Comparison of ENCODE assay signal across 17 mouse cellular contexts in genomic region chr1:67049600-67049999, GRCm38 (mm10). TPM values are rescaled to one million over a fixed set of nuclear protein-coding genes. Genes with fewer than 3 reads are reported as not detected.
DNase-seq lines count a peak whose midpoint lies in the region; ATAC-seq and TF ChIP-seq lines count a peak whose summit lies in the region.
"Had no signal": no experiment of that assay in that cellular context is flagged by ENCODE, and none has a peak within 500 bp of the region (broad histone marks: within the 10 kb centered on the region; RNA-seq: fewer than 3 reads in every experiment).

No protein-coding gene starts in this region.

- H3K4me1 ChIP-seq in hindbrain, embryonic 14.5 days (replicated peaks; ENCODE audit: control insufficient read depth, insufficient read depth, low read length), result no peaks in the 10 kb centered on the region
- no peaks in the 10 kb centered on the region for H3K4me1 ChIP-seq in hindbrain, embryonic 12.5 days
- H3K4me1 ChIP-seq in stomach, embryonic 15.5 days, result no peaks in the 10 kb centered on the region
- H3K4me1 ChIP-seq in stomach, postnatal 0 days (replicated peaks; ENCODE audit: control insufficient read depth, insufficient read depth), result no peaks in the 10 kb centered on the region
- H3K4me1 ChIP-seq in stomach, embryonic 16.5 days (ENCODE audit: control insufficient read depth, insufficient read depth, low read length), result no peaks in the 10 kb centered on the region
- H3K4me1 ChIP-seq: intestine, embryonic 15.5 days; midbrain, embryonic 15.5 days had no signal

- no peak for TF ChIP-seq EP300 in stomach, postnatal 0 days (optimal IDR thresholded peaks at IDR 0.05)

- no peak for TF ChIP-seq CTCF in stomach, postnatal 0 days (IDR thresholded peaks at IDR 0.05; ENCODE audit: low read depth)

- no peak overlapping the region for H3K9ac ChIP-seq in hindbrain, embryonic 14.5 days
- H3K9ac ChIP-seq in hindbrain, embryonic 12.5 days, result no peak overlapping the region
- H3K9ac ChIP-seq in stomach, embryonic 15.5 days, result no peak overlapping the region
- H3K9ac ChIP-seq in stomach, postnatal 0 days (ENCODE audit: low read length), result no peak overlapping the region
- no peak overlapping the region for H3K9ac ChIP-seq in stomach, embryonic 16.5 days (ENCODE audit: low read length)
- H3K9ac ChIP-seq: forebrain, postnatal 0 days; intestine, embryonic 15.5 days; midbrain, embryonic 15.5 days had no signal

- peak overlapping the region; percentile 32; the same call in 1 of the 2 replicates for H3K27ac ChIP-seq in hindbrain, embryonic 14.5 days
- H3K27ac ChIP-seq in hindbrain, embryonic 12.5 days, result no peak overlapping the region
- 0 out of 2 replicates have a peak overlapping the region, but pooled peaks have one; percentile 22 for H3K27ac ChIP-seq in stomach, embryonic 15.5 days
- H3K27ac ChIP-seq in stomach, postnatal 0 days (replicated peaks), result no peak overlapping the region
- H3K27ac ChIP-seq in stomach, embryonic 16.5 days (ENCODE audit: low read length), result peak overlapping the region; percentile 7; the same call in 1 of the 2 replicates
- H3K27ac ChIP-seq: gastrocnemius, adult 2 months; intestine, embryonic 15.5 days; midbrain, embryonic 15.5 days had no signal

- H3K27me3 ChIP-seq in hindbrain, embryonic 14.5 days (ENCODE audit: control insufficient read depth, insufficient read depth, low read length), result no peaks in the 10 kb centered on the region
- H3K27me3 ChIP-seq in hindbrain, embryonic 12.5 days, result no peaks in the 10 kb centered on the region
- H3K27me3 ChIP-seq in stomach, embryonic 15.5 days (replicated peaks), result no peaks in the 10 kb centered on the region
- H3K27me3 ChIP-seq in stomach, postnatal 0 days (ENCODE audit: control insufficient read depth, insufficient read depth, low read length), result no peaks in the 10 kb centered on the region
- no peaks in the 10 kb centered on the region for H3K27me3 ChIP-seq in stomach, embryonic 16.5 days (ENCODE audit: control insufficient read depth, insufficient read depth, low read length)
- H3K27me3 ChIP-seq: intestine, embryonic 15.5 days; midbrain, embryonic 15.5 days had no signal

- intact Hi-C loops in left cerebral cortex, postnatal 25 days (cut with DNase I), result no loop called here

- ATAC-seq in hindbrain, embryonic 14.5 days (ENCODE audit: low FRiP score), result no peak
- no peak for ATAC-seq in hindbrain, embryonic 12.5 days (ENCODE audit: low FRiP score)
- no peak for ATAC-seq in stomach, embryonic 15.5 days (ENCODE audit: insufficient read depth, low FRiP score, low read depth)
- no peak for ATAC-seq in stomach, postnatal 0 days (ENCODE audit: low FRiP score, low TSS enrichment)
- no peak for ATAC-seq in stomach, embryonic 16.5 days (ENCODE audit: insufficient read depth, low FRiP score)
- ATAC-seq: forebrain, postnatal 0 days; intestine, embryonic 15.5 days; midbrain, embryonic 15.5 days had no signal

- WGBS in hindbrain, embryonic 14.5 days, result 75% methylated on average over 1 of the region's 1 CpGs
- 73% methylated on average over 1 of the region's 1 CpGs for WGBS in hindbrain, embryonic 12.5 days
- WGBS in stomach, embryonic 15.5 days, result 35% methylated on average over 1 of the region's 1 CpGs
- 35% methylated on average over 1 of the region's 1 CpGs for WGBS in stomach, postnatal 0 days
- 46% methylated on average over 1 of the region's 1 CpGs for WGBS in stomach, embryonic 16.5 days

- DNase-seq in heart, adult 18-20 months, result peak; percentile 30 to 40
- DNase-seq in heart, adult 11 months, result no peak
- no peak for DNase-seq in hindbrain, embryonic 14.5 days (ENCODE audit: low spot score)
- no peak for DNase-seq in stomach, postnatal 0 days (ENCODE audit: low spot score)
- DNase-seq in left cerebral cortex, postnatal 25 days (ENCODE audit: low spot score in 2 of 2), result no peak
- DNase-seq: cerebellum, postnatal 10 days; forebrain, postnatal 0 days; gastrocnemius, adult 2 months; kidney, postnatal 4 days; lung, adult 2 months; spleen, adult 18-20 months; thymus, postnatal 14 days had no signal

- no peaks in the 10 kb centered on the region for H3K9me3 ChIP-seq in hindbrain, embryonic 14.5 days (ENCODE audit: control insufficient read depth, low read length)
- H3K9me3 ChIP-seq in hindbrain, embryonic 12.5 days (replicated peaks), result no peaks in the 10 kb centered on the region
- no peaks in the 10 kb centered on the region for H3K9me3 ChIP-seq in stomach, embryonic 15.5 days
- H3K9me3 ChIP-seq in stomach, postnatal 0 days (ENCODE audit: control insufficient read depth, low read length), result no peaks in the 10 kb centered on the region
- no peaks in the 10 kb centered on the region for H3K9me3 ChIP-seq in stomach, embryonic 16.5 days (replicated peaks; ENCODE audit: control insufficient read depth, low read length)
- H3K9me3 ChIP-seq: intestine, embryonic 15.5 days; midbrain, embryonic 15.5 days had no signal

- no peak overlapping the region for H3K4me3 ChIP-seq in hindbrain, embryonic 14.5 days (replicated peaks; ENCODE audit: low read length)
- H3K4me3 ChIP-seq in hindbrain, embryonic 12.5 days, result no peak overlapping the region
- no peak overlapping the region for H3K4me3 ChIP-seq in stomach, embryonic 15.5 days (replicated peaks)
- H3K4me3 ChIP-seq in stomach, postnatal 0 days (ENCODE audit: low read depth, low read length), result no peak overlapping the region
- no peak overlapping the region for H3K4me3 ChIP-seq in stomach, embryonic 16.5 days (replicated peaks; ENCODE audit: low read length)
- H3K4me3 ChIP-seq: gastrocnemius, adult 2 months; intestine, embryonic 15.5 days; midbrain, embryonic 15.5 days had no signal

- no peak overlapping the region for H3K4me2 ChIP-seq in hindbrain, embryonic 14.5 days (replicated peaks)
- H3K4me2 ChIP-seq in hindbrain, embryonic 12.5 days (replicated peaks), result no peak overlapping the region
- H3K4me2 ChIP-seq in stomach, embryonic 15.5 days, result no peak overlapping the region
- no peak overlapping the region for H3K4me2 ChIP-seq in stomach, postnatal 0 days (replicated peaks; ENCODE audit: low read depth)
- H3K4me2 ChIP-seq in stomach, embryonic 16.5 days (ENCODE audit: low read depth, low read length), result no peak overlapping the region
- H3K4me2 ChIP-seq: intestine, embryonic 15.5 days; midbrain, embryonic 15.5 days had no signal

- H3K36me3 ChIP-seq in hindbrain, embryonic 14.5 days (replicated peaks; ENCODE audit: control insufficient read depth, insufficient read depth), result no peaks in the 10 kb centered on the region
- no peaks in the 10 kb centered on the region for H3K36me3 ChIP-seq in hindbrain, embryonic 12.5 days
- H3K36me3 ChIP-seq in stomach, embryonic 15.5 days, result no peaks in the 10 kb centered on the region
- no peaks in the 10 kb centered on the region for H3K36me3 ChIP-seq in stomach, postnatal 0 days (ENCODE audit: control insufficient read depth, insufficient read depth, low read length)
- H3K36me3 ChIP-seq in stomach, embryonic 16.5 days (ENCODE audit: control insufficient read depth, insufficient read depth, low read length), result no peaks in the 10 kb centered on the region
- H3K36me3 ChIP-seq: intestine, embryonic 15.5 days; midbrain, embryonic 15.5 days had no signal

RNA-seq across cellular contexts. Expression of gene Lancl1, which starts 10.9 kb away (rescaled TPM):
- total RNA-seq in heart, adult 18-20 months (2021), result 10 to 100 TPM; 34.3 to 37.1 TPM
- polyA plus RNA-seq in hindbrain, embryonic 14.5 days (2014; fragmentation: Nextera tagmentation; extraction: Ambion mirVana), result 196 and 197 TPM in 2 replicates
- 105 and 114 TPM in 2 replicates for polyA plus RNA-seq in hindbrain, embryonic 12.5 days (2016; fragmentation: Nextera tagmentation; extraction: Ambion mirVana)
- polyA plus RNA-seq in stomach, embryonic 15.5 days (2015; fragmentation: Nextera tagmentation; extraction: Ambion mirVana), result 78.8 and 88.5 TPM in 2 replicates
- polyA plus RNA-seq in stomach, postnatal 0 days (2015; fragmentation: Nextera tagmentation; extraction: Ambion mirVana), result 49.4 and 56.3 TPM in 2 replicates
- polyA plus RNA-seq in stomach, embryonic 16.5 days (2015; fragmentation: Nextera tagmentation; extraction: Ambion mirVana), result 77.7 and 85.9 TPM in 2 replicates
- total RNA-seq in left cerebral cortex, postnatal 25 days (2021), result 100 to 1,000 TPM; 182 to 187 TPM

Comparison
In these comparisons a context has a peak if more than half of its experiments do, and no peak if none do; other contexts are left out.
1. DNase-seq: peak in heart, adult 18-20 months (2 of 2); none in heart, adult 11 months (single experiment), hindbrain, embryonic 14.5 days (single experiment), stomach, postnatal 0 days (single experiment) and left cerebral cortex, postnatal 25 days (0 of 2).
2. H3K27ac ChIP-seq: peak in hindbrain, embryonic 14.5 days (single experiment), stomach, embryonic 15.5 days (single experiment) and stomach, embryonic 16.5 days (single experiment); none in hindbrain, embryonic 12.5 days (single experiment) and stomach, postnatal 0 days (single experiment).